Mouse (Mus musculus): Measurements from ENCODE around the gene Snap23.
"Not testable (repeated sequence)": the region's sequence is repeated elsewhere in the genome, so short reads cannot be mapped to it uniquely, and the experiment has no call there.

Snap23 gene

GRCm38 (mm10) chr2:120566886-120567797 is at the start of gene Snap23:
TSS of gene Snap23 (plus strand) at chr2:120567671.
- DNase-seq (ENCODE audit: low read depth), result peak; percentile 91

- no peak for DNase-seq (ENCODE audit: low read depth)
Measured at GRCm38 (mm10) chr2:120518547-120519210, 48.8 kb upstream of the Snap23 start.

- DNase-seq (ENCODE audit: low read depth), result no peak
Measured at GRCm38 (mm10) chr2:120526771-120527170, 40.7 kb upstream of the Snap23 start.

GRCm38 (mm10) chr2:120529531-120529930 is 37.9 kb upstream of the Snap23 start:
- no peak for DNase-seq (ENCODE audit: low read depth)

- no peak for DNase-seq (ENCODE audit: low read depth)
Measured at GRCm38 (mm10) chr2:120531223-120531622, 36.2 kb upstream of the Snap23 start.

- no peak for DNase-seq (ENCODE audit: low read depth)
Measured at GRCm38 (mm10) chr2:120539333-120539732, 28.1 kb upstream of the Snap23 start.

GRCm38 (mm10) chr2:120539778-120540208 is 27.7 kb upstream of the Snap23 start:
- DNase-seq (ENCODE audit: low read depth), result no peak

GRCm38 (mm10) chr2:120544732-120545131 is 22.7 kb upstream of the Snap23 start:
- DNase-seq (ENCODE audit: low read depth), result no peak

- no peak for DNase-seq (ENCODE audit: low read depth)
Measured at GRCm38 (mm10) chr2:120556868-120557267, 10.6 kb upstream of the Snap23 start.

GRCm38 (mm10) chr2:120558813-120559212 is 8.7 kb upstream of the Snap23 start:
- no peak for DNase-seq (ENCODE audit: low read depth)

GRCm38 (mm10) chr2:120561524-120561923 is 5.9 kb upstream of the Snap23 start:
- peak; percentile 16 for DNase-seq (ENCODE audit: low read depth)

- DNase-seq (ENCODE audit: low read depth), result no peak
Measured at GRCm38 (mm10) chr2:120562859-120563234, 4.6 kb upstream of the Snap23 start.

GRCm38 (mm10) chr2:120563235-120563990 is 4.1 kb upstream of the Snap23 start, which contains the start of gene Zfp106:
TSS of gene Zfp106 (minus strand) at chr2:120563843.
- peak; percentile 91 for DNase-seq (ENCODE audit: low read depth)

GRCm38 (mm10) chr2:120564548-120565188 is 2.8 kb upstream of the Snap23 start:
- DNase-seq (ENCODE audit: low read depth), result not testable (repeated sequence)

- no peak for DNase-seq (ENCODE audit: low read depth)
Measured at GRCm38 (mm10) chr2:120565363-120565762, 2.1 kb upstream of the Snap23 start.

GRCm38 (mm10) chr2:120567798-120568320 is 388 bp downstream of the Snap23 start:
- no peak for DNase-seq (ENCODE audit: low read depth)

GRCm38 (mm10) chr2:120571081-120571480 is 3.6 kb downstream of the Snap23 start:
- DNase-seq (ENCODE audit: low read depth), result no peak

GRCm38 (mm10) chr2:120572161-120572560 is 4.7 kb downstream of the Snap23 start:
- DNase-seq (ENCODE audit: low read depth), result not testable (repeated sequence)

GRCm38 (mm10) chr2:120575121-120575520 is 7.7 kb downstream of the Snap23 start:
- DNase-seq (ENCODE audit: low read depth), result no peak

GRCm38 (mm10) chr2:120575978-120576377 is 8.5 kb downstream of the Snap23 start:
- no peak for DNase-seq (ENCODE audit: low read depth)

GRCm38 (mm10) chr2:120577799-120578198 is 10.3 kb downstream of the Snap23 start:
- no peak for DNase-seq (ENCODE audit: low read depth)

Measured in naive thymus-derived CD4-positive, alpha-beta T cell, adult 2 months (primary cell).